Comparison of ENCODE assay signal across 6 mouse cellular contexts in the genomic region with DNA sequence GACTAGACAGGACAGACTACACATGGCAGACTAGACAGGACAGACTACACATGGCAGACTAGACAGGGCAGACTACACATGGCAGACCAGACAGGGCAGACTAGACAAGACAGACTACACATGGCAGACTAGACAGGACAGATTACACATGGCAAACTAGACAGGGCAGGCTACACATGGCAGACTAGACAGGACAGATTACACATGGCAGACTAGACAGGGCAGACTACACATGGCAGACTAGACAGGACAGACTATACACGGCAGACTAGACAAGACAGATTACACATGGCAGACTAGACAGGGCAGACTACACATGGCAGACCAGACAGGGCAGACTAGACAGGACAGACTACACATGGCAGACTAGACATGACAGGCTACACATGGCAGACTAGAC. TPM values are rescaled to one million over a fixed set of nuclear protein-coding genes. Genes with fewer than 3 reads are reported as not detected.
DNase-seq lines count a peak whose midpoint lies in the region; ATAC-seq and TF ChIP-seq lines count a peak whose summit lies in the region.
"Not testable (repeated sequence)": the region's sequence is repeated elsewhere in the genome, so short reads cannot be mapped to it uniquely, and the experiment has no call there.

No protein-coding gene starts in this region.

- not testable (repeated sequence) for TF ChIP-seq EP300 in lung, postnatal 0 days (IDR thresholded peaks at IDR 0.05)

- not testable (repeated sequence) for H3K27me3 ChIP-seq in forebrain, postnatal 0 days (ENCODE audit: insufficient read depth, low read length); lung, postnatal 0 days (replicated peaks; ENCODE audit: insufficient read depth, low read length); midbrain, embryonic 11.5 days (ENCODE audit: control insufficient read depth, insufficient read depth, low read length); midbrain, embryonic 16.5 days (ENCODE audit: control insufficient read depth, insufficient read depth, low read depth, low read length)

- H3K27ac ChIP-seq in brown adipose tissue, adult 24 weeks (replicated peaks; ENCODE audit: low read depth, low read length), result peak overlapping the region; percentile 56
- H3K27ac ChIP-seq in forebrain, postnatal 0 days (ENCODE audit: low read depth, low read length), result 0 out of 2 replicates have a peak overlapping the region, but pooled peaks have one; percentile 4
- H3K27ac ChIP-seq in lung, postnatal 0 days (ENCODE audit: low read length), result 0 out of 2 replicates have a peak overlapping the region, but pooled peaks have one; percentile 6
- not testable (repeated sequence) for H3K27ac ChIP-seq in midbrain, embryonic 11.5 days (ENCODE audit: low read depth, low read length)
- peak overlapping the region; percentile 38; the same call in 1 of the 2 replicates for H3K27ac ChIP-seq in midbrain, embryonic 16.5 days (ENCODE audit: low read length)

- H3K4me2 ChIP-seq in forebrain, postnatal 0 days (ENCODE audit: low read depth); lung, postnatal 0 days (replicated peaks; ENCODE audit: low read depth, low read length); midbrain, embryonic 11.5 days; midbrain, embryonic 16.5 days (ENCODE audit: low read length): not testable (repeated sequence)

- 55% methylated on average over 1 of the region's 1 CpGs for WGBS in forebrain, postnatal 0 days
- WGBS in lung, postnatal 0 days, result 68% methylated on average over 1 of the region's 1 CpGs
- WGBS in midbrain, embryonic 11.5 days, result 88% methylated on average over 1 of the region's 1 CpGs
- 86% methylated on average over 1 of the region's 1 CpGs for WGBS in midbrain, embryonic 16.5 days

- not testable (repeated sequence) for H3K9ac ChIP-seq in forebrain, postnatal 0 days; lung, postnatal 0 days (replicated peaks; ENCODE audit: low read depth); midbrain, embryonic 11.5 days (ENCODE audit: low read length); midbrain, embryonic 16.5 days (ENCODE audit: low read depth, low read length)

- not testable (repeated sequence) for H3K9me3 ChIP-seq in forebrain, postnatal 0 days (ENCODE audit: low read length); lung, postnatal 0 days (ENCODE audit: low read length); midbrain, embryonic 11.5 days (ENCODE audit: control insufficient read depth, low read length); midbrain, embryonic 16.5 days (replicated peaks; ENCODE audit: control insufficient read depth, low read length, poor library complexity, severe bottlenecking)

- H3K36me3 ChIP-seq in forebrain, postnatal 0 days (ENCODE audit: insufficient read depth); lung, postnatal 0 days (ENCODE audit: insufficient read depth, low read length); midbrain, embryonic 11.5 days (ENCODE audit: control insufficient read depth, insufficient read depth, low read length); midbrain, embryonic 16.5 days (ENCODE audit: control insufficient read depth, insufficient read depth, low read length): not testable (repeated sequence)

- ATAC-seq in forebrain, postnatal 0 days; lung, postnatal 0 days; midbrain, embryonic 11.5 days (ENCODE audit: low FRiP score); midbrain, embryonic 16.5 days: not testable (repeated sequence)

- TF ChIP-seq CTCF in forebrain, postnatal 0 days (IDR thresholded peaks at IDR 0.05; ENCODE audit: low read depth); lung, postnatal 0 days (IDR thresholded peaks at IDR 0.05): not testable (repeated sequence)

- H3K4me3 ChIP-seq in brown adipose tissue, adult 24 weeks (ENCODE audit: insufficient read depth, low read depth, low read length); forebrain, postnatal 0 days (ENCODE audit: low read depth, low read length); lung, postnatal 0 days (ENCODE audit: low read depth, low read length); midbrain, embryonic 11.5 days (ENCODE audit: low read depth, low read length); midbrain, embryonic 16.5 days (ENCODE audit: low read depth, low read length): not testable (repeated sequence)

- peaks cover 15% of the 10 kb centered on the region for H3K4me1 ChIP-seq in brown adipose tissue, adult 24 weeks (ENCODE audit: control insufficient read depth, insufficient read depth, insufficient read length, low read length)
- peaks cover 11% of the 10 kb centered on the region; the same call in 1 of the 2 replicates for H3K4me1 ChIP-seq in forebrain, postnatal 0 days (ENCODE audit: insufficient read depth)
- H3K4me1 ChIP-seq in lung, postnatal 0 days (ENCODE audit: insufficient read depth, low read depth, low read length); midbrain, embryonic 11.5 days (ENCODE audit: control insufficient read depth, insufficient read depth, low read length): not testable (repeated sequence)
- H3K4me1 ChIP-seq in midbrain, embryonic 16.5 days (ENCODE audit: control insufficient read depth, insufficient read depth, low read length), result peaks cover 22% of the 10 kb centered on the region

- not testable (repeated sequence) for DNase-seq in forebrain, postnatal 0 days; lung, postnatal 0 days (ENCODE audit: low spot score)
- DNase-seq in heart, adult 11 months, result peak; percentile 64
- DNase-seq in midbrain, embryonic 11.5 days (ENCODE audit: low spot score, missing footprints), result peak; percentile 79

RNA-seq across cellular contexts. Expression of a gene that starts 28.8 kb away (rescaled TPM):
- polyA plus RNA-seq in brown adipose tissue, adult 24 weeks (2012; ENCODE audit: insufficient read depth, insufficient read length, missing spikeins), result 7.4 and 11.4 TPM in 2 replicates
- total RNA-seq in forebrain, postnatal 0 days (2014; rRNA removed), result 28.9 and 35.3 TPM in 2 replicates
- polyA plus RNA-seq in forebrain, postnatal 0 days (2015; fragmentation: Nextera tagmentation; extraction: Ambion mirVana), result 27.4 and 35.1 TPM in 2 replicates
- polyA plus RNA-seq in lung, postnatal 0 days (2015; fragmentation: Nextera tagmentation; extraction: Ambion mirVana), result 32.5 and 35.4 TPM in 2 replicates
- 46.3 and 51.3 TPM in 2 replicates for polyA plus RNA-seq in midbrain, embryonic 11.5 days (2014; fragmentation: Nextera tagmentation; extraction: Ambion mirVana)
- polyA plus RNA-seq in midbrain, embryonic 16.5 days (2015; fragmentation: Nextera tagmentation; extraction: Ambion mirVana), result 31.3 and 41.3 TPM in 2 replicates
